Mouse (Mus musculus) splenic B cell, adult 2 months (primary cell): ENCODE measurements around the gene Ppef2.
A peak's percentile ranks its signal among the peaks of the same experiment; 100 is the strongest.

Source experiments
- DNase-seq: peaks from one replicate; pipeline ENCODE4 v3.0.0-alpha.2; 2011; ENCODE audit warnings: low read depth, low spot score
- H3K27me3 ChIP-seq: 2 replicates; pipeline ENCODE4 v1.6.1; 2012; ENCODE audit warnings: mild to moderate bottlenecking, low read length, moderate library complexity, mixed read lengths; ENCODE audit not compliant: control insufficient read depth, poor library complexity, insufficient read depth, severe bottlenecking
- H3K36me3 ChIP-seq: 2 replicates; pipeline ENCODE4 v1.6.1; 2012; ENCODE audit warnings: mild to moderate bottlenecking, low read length, moderate library complexity, mixed read lengths; ENCODE audit not compliant: control insufficient read depth, poor library complexity, insufficient read depth, severe bottlenecking

Gene Ppef2

GRCm38 (mm10) chr5:92252797-92253343 lies 3.2 kb downstream of the Ppef2 start:
- Histone ChIP-seq H3K27me3 (no peaks in the 10 kb centered on the region), H3K36me3 (no peaks in the 10 kb centered on the region)
- no peak for DNase-seq

- no peak for DNase-seq
- Histone ChIP-seq H3K36me3 (no peaks in the 10 kb centered on the region), H3K27me3 (no peaks in the 10 kb centered on the region)
These were observed 4.0 kb downstream of the Ppef2 start for GRCm38 (mm10) chr5:92252031-92252430.

GRCm38 (mm10) chr5:92248614-92249013 lies 7.5 kb downstream of the Ppef2 start:
- Histone ChIP-seq H3K36me3 (no peaks in the 10 kb centered on the region), H3K27me3 (no peaks in the 10 kb centered on the region)
- DNase-seq = no peak

GRCm38 (mm10) chr5:92245483-92245882 lies 10.6 kb downstream of the Ppef2 start:
- Histone ChIP-seq H3K27me3 (no peaks in the 10 kb centered on the region), H3K36me3 (no peaks in the 10 kb centered on the region)
- DNase-seq = peak; percentile 7

GRCm38 (mm10) chr5:92244900-92245299 lies 11.2 kb downstream of the Ppef2 start:
- H3K36me3 ChIP-seq = no peaks in the 10 kb centered on the region
- no peak for DNase-seq
- H3K27me3 ChIP-seq = no peaks in the 10 kb centered on the region

GRCm38 (mm10) chr5:92240769-92241168 lies 15.3 kb downstream of the Ppef2 start:
- Histone ChIP-seq H3K27me3 (no peaks in the 10 kb centered on the region), H3K36me3 (no peaks in the 10 kb centered on the region)
- no peak for DNase-seq

- Histone ChIP-seq H3K27me3 (no peaks in the 10 kb centered on the region), H3K36me3 (no peaks in the 10 kb centered on the region)
- no peak for DNase-seq
These were observed 16.5 kb downstream of the Ppef2 start for GRCm38 (mm10) chr5:92239333-92240232.

- Histone ChIP-seq H3K36me3 (no peaks in the 10 kb centered on the region), H3K27me3 (no peaks in the 10 kb centered on the region)
- DNase-seq = no peak
These were observed 21.0 kb downstream of the Ppef2 start for GRCm38 (mm10) chr5:92234939-92235557.

- H3K27me3 ChIP-seq = no peaks in the 10 kb centered on the region
- no peaks in the 10 kb centered on the region for H3K36me3 ChIP-seq
- no peak for DNase-seq
These were observed 22.7 kb downstream of the Ppef2 start for GRCm38 (mm10) chr5:92233366-92233765.

GRCm38 (mm10) chr5:92231836-92232235 lies 24.2 kb downstream of the Ppef2 start:
- no peak for DNase-seq
- Histone ChIP-seq H3K27me3 (no peaks in the 10 kb centered on the region), H3K36me3 (no peaks in the 10 kb centered on the region)

GRCm38 (mm10) chr5:92230306-92230705 lies 25.8 kb downstream of the Ppef2 start:
- no peaks in the 10 kb centered on the region for H3K27me3 ChIP-seq
- no peak for DNase-seq
- no peaks in the 10 kb centered on the region for H3K36me3 ChIP-seq

GRCm38 (mm10) chr5:92229514-92229913 lies 26.6 kb downstream of the Ppef2 start:
- no peak for DNase-seq
- Histone ChIP-seq H3K27me3 (no peaks in the 10 kb centered on the region), H3K36me3 (no peaks in the 10 kb centered on the region)

- Histone ChIP-seq H3K27me3 (no peaks in the 10 kb centered on the region), H3K36me3 (no peaks in the 10 kb centered on the region)
- DNase-seq = no peak
These were observed 27.3 kb downstream of the Ppef2 start for GRCm38 (mm10) chr5:92228776-92229175.

GRCm38 (mm10) chr5:92227782-92228181 lies 28.3 kb downstream of the Ppef2 start:
- H3K27me3 ChIP-seq = no peaks in the 10 kb centered on the region
- no peak for DNase-seq
- no peaks in the 10 kb centered on the region for H3K36me3 ChIP-seq

- no peak for DNase-seq
- Histone ChIP-seq H3K27me3 (no peaks in the 10 kb centered on the region), H3K36me3 (no peaks in the 10 kb centered on the region)
These were observed 35.7 kb downstream of the Ppef2 start for GRCm38 (mm10) chr5:92220287-92220902.
